Mouse (Mus musculus) c-Kit-positive CD71-positive TER-119-positive erythroid progenitor cells, embryonic 14.5 days (primary cell): ENCODE measurements around the gene Snrpa1.

ENCODE experiments used
- DNase-seq: peaks from one replicate; pipeline ENCODE4 v3.0.0-alpha.2; 2013; ENCODE audit warnings: low spot score

Gene Snrpa1

GRCm38 (mm10) chr7:66113561-66113960, 54.8 kb downstream of the Snrpa1 start:
- peak; percentile 75 for DNase-seq

GRCm38 (mm10) chr7:66115821-66116343, 57.1 kb downstream of the Snrpa1 start:
- no peak for DNase-seq

GRCm38 (mm10) chr7:66116906-66117482, 58.2 kb downstream of the Snrpa1 start:
- DNase-seq, result no peak

- no peak for DNase-seq
Measured at GRCm38 (mm10) chr7:66118046-66118445, 59.2 kb downstream of the Snrpa1 start.

GRCm38 (mm10) chr7:66118796-66119195, 60.0 kb downstream of the Snrpa1 start:
- DNase-seq, result no peak

- DNase-seq, result no peak
Measured at GRCm38 (mm10) chr7:66120139-66120538, 61.3 kb downstream of the Snrpa1 start.

GRCm38 (mm10) chr7:66120702-66121396, 62.0 kb downstream of the Snrpa1 start:
- DNase-seq, result no peak
